In the genomic region with DNA sequence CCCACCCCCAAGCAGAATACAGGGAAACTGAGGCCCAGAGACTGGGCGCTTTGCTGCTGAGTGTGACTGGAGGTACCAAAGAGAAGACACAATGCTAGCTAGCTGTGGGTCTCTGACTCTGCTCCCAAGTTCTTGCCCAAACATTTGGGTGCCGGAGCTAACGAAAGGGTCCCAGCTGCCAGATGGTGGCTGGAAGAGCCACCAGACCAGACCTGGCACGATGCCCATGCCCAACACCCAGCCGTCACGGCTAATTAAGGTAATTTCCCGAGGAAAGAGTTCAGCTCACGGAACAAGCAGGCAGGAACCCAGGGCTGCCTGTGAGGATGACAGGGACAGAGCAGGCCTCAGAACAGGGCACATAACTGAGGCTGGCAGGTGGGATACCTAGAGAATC, we compare ENCODE assay signal across 9 mouse cellular contexts. TPM values are rescaled to one million over a fixed set of nuclear protein-coding genes. Genes with fewer than 3 reads are reported as not detected.
DNase-seq lines count a peak whose midpoint lies in the region; ATAC-seq lines count a peak whose summit lies in the region.
"Had no signal": no experiment of that assay in that cellular context is flagged by ENCODE, and none has a peak within 500 bp of the region (broad histone marks: within the 10 kb centered on the region; RNA-seq: fewer than 3 reads in every experiment).

No protein-coding gene starts in this region.

- H3K36me3 ChIP-seq in liver, embryonic 13.5 days, result no peaks in the 10 kb centered on the region
- H3K36me3 ChIP-seq in embryonic facial prominence, embryonic 14.5 days (ENCODE audit: control insufficient read depth, insufficient read depth, low read length), result peaks cover 19% of the 10 kb centered on the region
- H3K36me3 ChIP-seq in stomach, embryonic 14.5 days (ENCODE audit: control insufficient read depth, insufficient read depth, low read length), result peaks cover 21% of the 10 kb centered on the region
- H3K36me3 ChIP-seq: liver, embryonic 15.5 days had no signal

- no peak overlapping the region for H3K27ac ChIP-seq in liver, embryonic 13.5 days
- no peak overlapping the region for H3K27ac ChIP-seq in embryonic facial prominence, embryonic 14.5 days (replicated peaks; ENCODE audit: low read depth, low read length)
- H3K27ac ChIP-seq in stomach, embryonic 14.5 days (ENCODE audit: low read length), result no peak overlapping the region
- H3K27ac ChIP-seq: liver, embryonic 15.5 days had no signal

- no peak for ATAC-seq in liver, embryonic 13.5 days (ENCODE audit: low read depth)
- ATAC-seq in embryonic facial prominence, embryonic 14.5 days (ENCODE audit: low read depth), result no peak
- no peak for ATAC-seq in stomach, embryonic 14.5 days (ENCODE audit: insufficient number of reproducible peaks, insufficient read depth, low FRiP score, low read depth)

- no peak overlapping the region for H3K4me3 ChIP-seq in liver, embryonic 13.5 days (replicated peaks)
- 0 out of 2 replicates have a peak overlapping the region, but pooled peaks have one; percentile 27 for H3K4me3 ChIP-seq in embryonic facial prominence, embryonic 14.5 days (ENCODE audit: low read depth, low read length)
- H3K4me3 ChIP-seq in stomach, embryonic 14.5 days (ENCODE audit: low read depth, low read length), result no peak overlapping the region
- H3K4me3 ChIP-seq: liver, embryonic 15.5 days had no signal

- WGBS in liver, embryonic 13.5 days (ENCODE audit: insufficient replicate concordance), result 47% methylated on average over 8 of the region's 8 CpGs
- 22% methylated on average over 8 of the region's 8 CpGs for WGBS in embryonic facial prominence, embryonic 14.5 days
- WGBS in stomach, embryonic 14.5 days, result 42% methylated on average over 8 of the region's 8 CpGs

- H3K4me2 ChIP-seq in liver, embryonic 13.5 days, result peak overlapping the region; percentile 23; the same call in 1 of the 2 replicates
- H3K4me2 ChIP-seq in embryonic facial prominence, embryonic 14.5 days (ENCODE audit: low read depth, low read length), result peak overlapping the region; percentile 55
- peak overlapping the region; percentile 32 for H3K4me2 ChIP-seq in stomach, embryonic 14.5 days (replicated peaks; ENCODE audit: low read depth, low read length)
- H3K4me2 ChIP-seq: liver, embryonic 15.5 days had no signal

- no peaks in the 10 kb centered on the region for H3K9me3 ChIP-seq in liver, embryonic 13.5 days (replicated peaks)
- H3K9me3 ChIP-seq in embryonic facial prominence, embryonic 14.5 days (ENCODE audit: control insufficient read depth, low read length), result no peaks in the 10 kb centered on the region
- H3K9me3 ChIP-seq in stomach, embryonic 14.5 days (ENCODE audit: control insufficient read depth, low read depth, low read length), result no peaks in the 10 kb centered on the region
- H3K9me3 ChIP-seq: liver, embryonic 15.5 days had no signal

- H3K9ac ChIP-seq in liver, embryonic 13.5 days, result no peak overlapping the region
- peak overlapping the region; percentile 41; the same call in 1 of the 2 replicates for H3K9ac ChIP-seq in embryonic facial prominence, embryonic 14.5 days (ENCODE audit: low read depth, low read length)
- H3K9ac ChIP-seq in stomach, embryonic 14.5 days (replicated peaks; ENCODE audit: low read depth, low read length), result no peak overlapping the region
- H3K9ac ChIP-seq: liver, embryonic 15.5 days had no signal

- H3K27me3 ChIP-seq in liver, embryonic 13.5 days, result peaks cover 83% of the 10 kb centered on the region
- no peaks in the 10 kb centered on the region for H3K27me3 ChIP-seq in embryonic facial prominence, embryonic 14.5 days (replicated peaks; ENCODE audit: control insufficient read depth, insufficient read depth, low read length)
- no peaks in the 10 kb centered on the region for H3K27me3 ChIP-seq in stomach, embryonic 14.5 days (ENCODE audit: control insufficient read depth, insufficient read depth, low read length)

- DNase-seq in liver, embryonic 13.5 days, result no peak
- no peak for DNase-seq in liver
- peak; percentile 53 for DNase-seq in embryonic facial prominence, embryonic 14.5 days (ENCODE audit: low spot score)
- peak; percentile 63 for DNase-seq in kidney, postnatal 10 days
- no peak for DNase-seq in thymus, postnatal 25 days
- no peak for DNase-seq in layer of hippocampus, adult 9-10 months (ENCODE audit: low spot score)
- DNase-seq in frontal cortex, postnatal 10 days (ENCODE audit: low spot score in 2 of 2), result no peak

- peaks cover 49% of the 10 kb centered on the region for H3K4me1 ChIP-seq in liver, embryonic 13.5 days (replicated peaks)
- H3K4me1 ChIP-seq in embryonic facial prominence, embryonic 14.5 days (ENCODE audit: control insufficient read depth, insufficient read depth, low read length), result peaks cover 50% of the 10 kb centered on the region
- H3K4me1 ChIP-seq in stomach, embryonic 14.5 days (ENCODE audit: control insufficient read depth, insufficient read depth, low read length), result peaks cover 38% of the 10 kb centered on the region

RNA-seq across cellular contexts. Expression of a gene that starts 33.2 kb away (rescaled TPM):
- polyA plus RNA-seq in liver, embryonic 13.5 days (2015; fragmentation: Nextera tagmentation; extraction: Ambion mirVana), result 0.47 and 0.59 TPM in 2 replicates
- polyA plus RNA-seq in embryonic facial prominence, embryonic 14.5 days (2014; fragmentation: Nextera tagmentation; extraction: Ambion mirVana), result 6.1 and 6.2 TPM in 2 replicates
- polyA plus RNA-seq in stomach, embryonic 14.5 days (2014; fragmentation: Nextera tagmentation; extraction: Ambion mirVana), result 6.8 and 8.0 TPM in 2 replicates

RNA-seq across cellular contexts. Expression of a gene that starts 38.4 kb away (rescaled TPM):
- 69.9 and 78.8 TPM in 2 replicates for polyA plus RNA-seq in liver, embryonic 13.5 days (2015; fragmentation: Nextera tagmentation; extraction: Ambion mirVana)
- polyA plus RNA-seq in embryonic facial prominence, embryonic 14.5 days (2014; fragmentation: Nextera tagmentation; extraction: Ambion mirVana), result 74.9 and 78.3 TPM in 2 replicates
- polyA plus RNA-seq in stomach, embryonic 14.5 days (2014; fragmentation: Nextera tagmentation; extraction: Ambion mirVana), result 81.6 and 84.6 TPM in 2 replicates

RNA-seq across cellular contexts. Expression of a gene that starts 38.5 kb away (rescaled TPM):
- polyA plus RNA-seq in liver, embryonic 13.5 days (2015; fragmentation: Nextera tagmentation; extraction: Ambion mirVana), result 5.8 and 7.4 TPM in 2 replicates
- polyA plus RNA-seq in embryonic facial prominence, embryonic 14.5 days (2014; fragmentation: Nextera tagmentation; extraction: Ambion mirVana), result 12.6 and 15.5 TPM in 2 replicates
- 18.2 and 20.3 TPM in 2 replicates for polyA plus RNA-seq in stomach, embryonic 14.5 days (2014; fragmentation: Nextera tagmentation; extraction: Ambion mirVana)

RNA-seq across cellular contexts. Expression of a gene that starts 59.4 kb away (rescaled TPM):
- 0.07 and 0.13 TPM in 2 replicates for polyA plus RNA-seq in liver, embryonic 13.5 days (2015; fragmentation: Nextera tagmentation; extraction: Ambion mirVana)
- polyA plus RNA-seq in embryonic facial prominence, embryonic 14.5 days (2014; fragmentation: Nextera tagmentation; extraction: Ambion mirVana), result 7.9 and 11.7 TPM in 2 replicates
- polyA plus RNA-seq in stomach, embryonic 14.5 days (2014; fragmentation: Nextera tagmentation; extraction: Ambion mirVana), result 1.7 and 1.9 TPM in 2 replicates

Comparison
In these comparisons a context has a peak if more than half of its experiments do, and no peak if none do; other contexts are left out.
1. DNase-seq: peak in embryonic facial prominence, embryonic 14.5 days (single experiment) and kidney, postnatal 10 days (single experiment); none in liver, embryonic 13.5 days (single experiment), liver (single experiment), thymus, postnatal 25 days (single experiment), layer of hippocampus, adult 9-10 months (single experiment) and frontal cortex, postnatal 10 days (0 of 2).
2. Peak in every context shown above with its lines, with median percentiles within 50 percentile points of each other: H3K4me2 ChIP-seq.